Mouse (Mus musculus) gastrocnemius, adult 8-10 months (tissue): ENCODE measurements around the gene Gstp2. TPM values are rescaled to one million over a fixed set of nuclear protein-coding genes. Genes with fewer than 3 reads are reported as not detected.
"Not testable (repeated sequence)": the region's sequence is repeated elsewhere in the genome, so short reads cannot be mapped to it uniquely, and the experiment has no call there.

Experiments used
- DNase-seq, 2 experiments: peaks; one replicate each; pipeline ENCODE4 v3.0.0; 2022; ENCODE audit warnings: low spot score in 2 of 2
- total RNA-seq, 4 experiments: library from RNA; stranded (reverse); gene quantifications; 2 replicates each; pipeline ENCODE4 v1.2.4; 2022

Gene Gstp2
- total RNA-seq, 4 experiments from 2014 or later, result 240 to 258 (median 250) TPM

DNA sequence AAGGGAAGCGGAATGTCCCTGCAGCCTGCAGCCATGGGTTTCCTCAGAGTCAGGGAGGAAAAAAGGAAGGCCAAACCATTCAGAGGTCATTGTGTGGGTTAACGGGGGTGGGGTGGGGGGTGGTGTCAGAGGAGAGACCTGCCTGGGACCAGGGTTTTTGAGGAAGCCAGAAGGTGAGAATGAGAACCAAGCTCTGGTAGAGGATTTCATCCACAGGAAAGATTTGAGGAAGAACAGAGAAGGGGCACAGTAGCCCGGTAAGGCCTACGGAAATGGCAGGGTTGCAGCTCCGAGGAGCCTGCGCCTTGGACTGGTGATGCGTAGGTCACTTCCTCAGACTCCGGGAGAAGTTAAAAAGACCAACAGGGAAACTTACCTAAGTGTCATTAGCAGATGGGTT is 24.9 kb upstream of the Gstp2 start:
- DNase-seq, result no peak

DNA sequence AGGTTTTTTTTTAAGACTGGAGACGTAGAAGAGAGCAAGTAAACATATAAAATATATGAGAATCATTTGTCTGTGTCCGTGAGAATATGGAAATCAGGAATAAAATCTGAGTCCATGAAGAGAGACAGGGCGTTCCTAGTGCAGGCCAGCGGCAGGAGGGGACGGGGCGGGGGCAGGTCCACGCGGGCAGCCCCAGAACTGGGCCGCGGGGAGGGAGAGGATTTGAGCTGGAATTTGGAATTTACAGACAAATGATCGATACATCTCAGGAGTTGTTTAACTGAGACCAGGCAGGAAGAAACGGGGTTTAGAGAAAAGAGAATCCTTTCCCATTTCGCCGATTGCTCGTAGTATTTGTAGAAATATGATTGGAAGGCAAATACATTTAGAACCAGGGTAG is 24.5 kb upstream of the Gstp2 start:
- no peak for DNase-seq

DNA sequence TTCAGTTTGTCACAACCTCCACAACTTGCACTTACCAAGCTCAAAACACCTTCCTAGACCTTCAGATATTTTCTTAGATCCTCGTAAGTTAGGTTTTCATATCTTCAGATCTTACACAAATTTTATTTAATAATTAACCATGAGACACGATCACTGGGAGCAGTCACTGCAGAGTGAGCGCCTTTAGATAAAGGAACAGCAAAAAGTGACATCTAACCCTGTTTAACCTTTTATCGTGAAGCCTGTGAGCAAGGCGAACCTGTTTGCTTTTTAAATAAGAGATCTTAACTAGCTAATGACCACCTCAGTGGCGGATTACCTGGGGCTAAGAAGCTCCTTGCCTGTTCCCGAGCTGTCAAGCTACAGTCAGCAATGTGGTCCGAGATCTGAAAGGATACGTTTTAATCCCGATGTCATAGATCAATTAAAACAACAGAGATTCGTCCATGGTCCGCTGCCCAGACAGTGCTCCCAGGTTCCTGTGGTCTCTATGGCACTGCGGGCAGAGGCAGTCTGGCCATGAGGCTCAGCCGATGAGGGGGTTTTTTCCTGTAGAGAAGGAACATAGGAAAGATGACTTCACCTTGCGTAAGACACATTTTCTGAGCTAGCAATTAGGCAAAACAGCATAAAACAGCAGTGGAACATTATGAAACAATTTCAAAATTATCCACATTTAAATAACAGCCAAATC is 23.0 kb upstream of the Gstp2 start:
- no peak for DNase-seq

DNA sequence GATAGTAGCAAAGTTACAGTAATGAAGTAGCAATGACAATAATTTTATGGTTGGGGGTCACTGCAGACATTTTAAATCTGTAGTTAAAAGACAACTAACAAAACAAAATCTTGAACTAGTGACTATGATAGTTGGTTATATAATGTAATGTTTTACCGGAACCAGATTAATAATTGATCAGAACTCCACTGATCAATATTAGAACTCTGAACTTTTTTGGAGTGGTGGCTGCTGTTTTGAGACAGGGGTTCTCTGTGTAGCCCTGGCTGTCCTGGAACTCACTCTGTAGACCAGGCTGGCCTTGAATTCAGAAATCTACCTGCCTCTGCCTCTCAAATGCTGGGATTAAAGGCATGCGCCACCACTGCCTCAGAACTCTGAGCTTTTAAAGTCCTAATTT is 22.4 kb upstream of the Gstp2 start:
- DNase-seq, result not testable (repeated sequence)

DNA sequence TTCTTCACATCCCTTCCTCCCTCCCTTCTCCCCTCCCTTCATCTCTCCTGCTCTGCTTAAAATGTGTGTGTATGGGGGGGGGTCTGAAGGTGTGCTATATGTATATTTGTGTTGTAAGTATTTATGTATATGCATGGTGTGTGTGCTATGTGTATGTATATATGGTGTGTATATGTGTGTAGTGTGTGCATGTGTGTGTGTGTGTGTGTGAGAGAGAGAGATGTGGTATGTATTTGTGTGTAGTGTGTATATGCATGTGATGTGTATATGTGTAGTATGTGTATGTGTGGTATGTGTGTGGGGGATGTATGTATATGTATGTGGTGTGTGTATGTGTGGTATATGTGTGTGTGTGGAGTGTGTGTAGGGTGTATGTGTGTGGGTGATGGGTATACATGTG is 21.1 kb upstream of the Gstp2 start:
- no peak for DNase-seq

DNA sequence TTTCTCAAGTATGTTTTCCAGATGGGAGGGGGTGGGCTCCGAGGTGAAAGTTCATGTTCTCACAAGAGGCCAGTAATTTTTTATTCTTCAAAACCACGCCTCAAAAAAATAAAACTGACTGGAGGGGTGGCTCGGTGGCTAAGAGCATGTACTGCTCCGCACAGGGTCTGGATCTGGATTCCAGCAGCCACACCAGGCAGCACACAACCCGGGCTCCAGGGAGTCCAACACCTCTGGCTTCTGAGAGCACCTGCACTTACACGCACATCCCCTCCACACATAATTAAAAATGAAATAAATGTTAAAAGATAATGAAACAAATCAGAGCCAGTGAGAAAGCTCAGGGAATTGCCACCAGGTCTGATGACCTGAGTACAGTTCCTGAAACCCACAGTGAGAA is 20.5 kb upstream of the Gstp2 start:
- no peak for DNase-seq

DNA sequence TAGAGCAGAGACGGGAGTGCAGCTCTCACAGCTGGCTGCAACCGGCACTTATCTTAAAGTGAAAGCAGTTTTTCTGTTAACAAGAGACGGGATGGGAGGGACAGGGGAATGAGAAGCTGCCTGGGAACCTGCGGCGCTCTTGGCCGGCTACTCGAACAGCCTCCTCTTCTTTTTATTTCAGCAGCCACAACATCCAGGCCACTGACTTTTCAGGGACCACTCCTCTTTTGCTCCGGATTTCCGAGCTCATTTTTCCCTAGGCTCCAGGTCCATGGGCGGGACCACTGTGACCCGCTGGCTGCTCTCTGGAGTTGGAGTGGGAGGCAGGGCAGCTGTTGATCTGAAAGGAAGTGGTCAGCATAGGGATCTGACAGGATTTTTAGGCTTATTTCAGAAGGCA is 18.7 kb upstream of the Gstp2 start:
- DNase-seq, result not testable (repeated sequence)

DNA sequence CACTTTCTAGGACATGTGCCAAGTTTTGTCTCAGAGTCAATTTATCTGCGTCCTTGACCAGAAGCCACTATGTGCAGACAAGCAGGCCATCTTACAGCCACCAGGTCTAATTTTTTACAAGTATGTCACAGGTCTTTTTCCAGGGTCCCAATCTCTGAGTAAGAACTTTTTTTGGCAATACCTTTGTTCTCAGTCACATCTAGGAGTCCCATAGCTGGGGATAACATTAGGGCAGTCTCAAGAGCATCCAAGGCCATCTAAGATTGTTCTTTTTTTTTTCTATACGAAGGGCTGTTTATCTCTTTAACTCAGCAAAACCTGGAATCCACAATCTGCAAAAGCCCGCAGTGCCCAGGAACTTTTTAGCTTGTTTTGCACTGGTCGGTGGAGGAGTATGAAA is 17.5 kb upstream of the Gstp2 start:
- DNase-seq, result not testable (repeated sequence)

DNA sequence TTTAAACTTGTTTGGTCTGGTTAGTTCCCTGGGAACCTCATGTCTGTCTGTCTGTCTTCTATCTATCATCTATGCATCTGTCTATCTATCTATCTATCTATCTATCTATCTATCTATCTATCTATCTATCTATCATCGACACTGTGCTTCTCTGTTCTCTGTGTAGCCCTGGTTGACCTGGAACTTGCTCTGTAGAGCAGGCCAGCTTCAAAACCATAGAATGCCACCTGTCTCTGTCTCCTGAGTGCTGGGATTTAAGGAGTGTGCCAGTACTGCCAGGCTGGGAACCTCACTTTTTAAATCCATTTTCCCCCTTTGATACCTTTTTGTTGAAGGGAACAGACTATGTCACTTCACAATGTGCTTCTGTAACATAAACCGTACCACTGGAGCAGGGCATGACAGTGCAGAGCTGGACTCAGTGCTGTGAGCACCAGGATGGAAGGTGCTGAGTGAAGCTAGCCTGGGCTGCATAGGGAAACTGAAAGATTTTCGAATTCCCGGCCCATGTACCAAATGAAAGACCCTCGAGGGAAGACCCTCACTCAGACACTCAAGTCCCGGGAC is 15.2 kb upstream of the Gstp2 start:
- DNase-seq, result no peak

DNA sequence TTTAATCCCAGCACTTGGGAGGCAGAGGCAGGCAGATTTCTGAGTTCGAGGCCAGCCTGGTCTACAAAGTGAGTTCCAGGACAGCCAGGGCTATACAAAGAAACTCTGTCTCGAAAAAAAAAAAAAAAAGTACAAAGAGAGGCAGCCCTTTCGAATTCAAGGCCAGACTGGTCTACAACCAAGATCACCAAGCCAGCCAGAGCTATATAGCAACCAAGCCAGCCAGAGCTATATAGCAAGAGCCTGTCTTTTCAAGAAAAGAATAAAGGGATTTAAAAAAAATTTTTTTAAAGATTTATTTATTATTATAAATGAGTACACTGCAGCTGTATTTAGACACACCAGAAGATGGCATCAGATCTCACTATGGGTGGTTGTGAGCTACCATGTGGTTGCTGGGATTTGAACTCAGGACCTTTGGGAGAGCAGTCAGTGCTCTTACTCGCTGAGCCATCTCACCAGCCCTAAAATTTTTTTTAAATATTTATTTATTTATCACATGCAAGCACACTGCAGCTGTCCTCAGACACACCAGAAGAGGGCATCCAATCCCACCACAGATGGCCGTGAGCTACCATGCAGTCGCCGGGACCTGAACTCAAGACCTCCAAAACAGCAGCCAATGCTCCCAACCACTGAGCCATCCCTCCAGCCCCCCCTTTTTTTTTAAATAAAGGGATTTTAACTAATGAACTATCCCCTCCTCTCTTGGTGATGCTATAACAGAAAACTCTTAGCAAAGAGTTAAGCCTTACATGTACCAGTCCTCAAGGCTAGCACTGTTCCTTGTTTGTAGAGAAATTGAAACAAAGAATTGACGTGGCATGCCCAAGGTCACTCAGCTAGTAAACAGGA is 14.4 kb upstream of the Gstp2 start:
- not testable (repeated sequence) for DNase-seq

DNA sequence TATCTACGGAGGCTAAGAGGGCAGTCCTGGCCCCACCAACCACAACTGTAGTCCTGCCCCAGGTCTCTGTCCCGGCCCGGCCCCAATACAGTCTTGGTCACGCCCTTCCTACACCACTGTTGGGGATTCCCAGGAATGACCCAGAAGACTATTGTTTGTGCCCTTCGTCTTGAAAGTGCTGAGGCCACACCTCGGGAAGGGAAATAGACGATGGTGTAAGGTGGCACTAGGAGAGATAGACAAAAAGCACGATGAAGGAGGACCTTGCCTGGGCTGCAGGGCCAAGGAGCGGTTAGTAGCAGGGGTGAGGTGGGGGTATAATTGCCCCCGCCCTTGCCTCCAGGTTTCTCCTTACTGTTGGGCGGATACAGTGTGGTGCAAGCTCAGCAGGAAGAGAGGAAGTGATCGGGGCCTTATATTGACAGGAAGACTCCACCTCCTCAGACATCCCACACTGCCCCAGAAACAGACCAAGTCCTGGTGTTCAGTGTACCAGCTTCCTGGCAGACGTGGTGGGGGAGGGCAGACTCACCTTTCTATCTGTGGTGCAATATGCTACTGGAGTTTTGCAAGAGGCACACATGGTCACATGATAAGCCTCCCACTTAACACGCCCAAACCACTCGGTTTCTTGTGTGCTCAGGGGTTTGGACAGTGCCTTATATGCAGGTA is 13.4 kb upstream of the Gstp2 start, which contains the start of gene Gstp3:
Gene Gstp3 (minus strand): TSS at position 501 of the 672 bp plus-strand sequence.
- no peak for DNase-seq

DNA sequence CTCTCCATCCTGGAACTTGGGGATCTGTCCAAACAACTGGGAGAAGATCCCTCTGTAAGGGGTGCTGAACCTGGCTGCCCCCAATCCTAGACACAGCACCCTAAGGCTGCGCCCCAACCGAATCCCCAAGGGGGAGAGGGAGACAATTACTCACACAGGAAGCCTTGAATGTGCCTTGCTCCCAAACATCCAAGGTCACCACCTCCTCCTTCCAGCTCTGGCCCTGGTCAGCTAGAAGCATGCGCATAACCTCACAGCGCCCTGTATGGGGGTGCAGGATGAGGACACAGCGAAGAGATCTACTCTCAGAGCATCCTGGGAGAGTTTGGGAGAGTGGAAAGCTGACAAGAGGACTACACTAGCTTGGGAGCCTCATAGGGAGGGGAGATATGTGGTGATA is 12.8 kb upstream of the Gstp2 start:
- DNase-seq, result no peak

DNA sequence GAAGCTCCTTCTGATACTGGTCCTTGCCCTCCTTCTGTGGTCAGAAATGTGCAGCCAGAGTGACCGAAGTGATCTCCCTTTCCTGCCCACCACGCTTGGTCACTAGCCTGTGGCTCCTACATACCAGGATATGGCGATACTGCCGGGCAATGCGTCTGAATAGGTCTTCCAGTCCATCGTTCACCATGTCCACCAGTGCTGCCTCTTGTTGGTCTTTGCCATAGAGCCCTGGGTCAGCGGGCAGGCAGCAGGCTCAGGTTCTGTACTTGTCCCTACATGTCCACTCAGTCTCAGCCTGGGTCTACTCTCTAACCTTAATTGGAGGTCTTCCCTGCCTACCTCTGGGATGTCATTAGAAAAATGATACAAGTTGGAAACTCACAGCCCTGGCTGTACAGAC is 12.1 kb upstream of the Gstp2 start:
- no peak for DNase-seq

DNA sequence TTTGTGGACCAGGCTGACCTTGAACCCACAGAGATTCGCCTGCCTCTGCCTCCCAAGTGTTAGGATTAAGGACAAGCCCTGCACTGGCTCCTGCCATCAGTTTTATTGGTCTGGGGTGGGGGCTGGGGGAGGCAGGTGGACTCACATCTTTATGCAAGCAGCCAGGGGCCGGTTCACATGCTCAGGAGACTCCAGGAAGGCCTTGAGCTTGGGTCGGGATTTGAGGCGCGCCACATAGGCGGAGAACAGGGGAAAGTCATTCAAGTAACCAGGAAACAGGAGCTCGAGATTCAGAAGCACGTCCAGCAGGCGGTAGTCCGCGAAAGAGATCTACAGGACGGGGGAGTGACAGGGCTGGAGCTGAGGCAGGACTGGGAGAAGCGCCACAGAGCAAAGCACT is 11.6 kb upstream of the Gstp2 start:
- no peak for DNase-seq

DNA sequence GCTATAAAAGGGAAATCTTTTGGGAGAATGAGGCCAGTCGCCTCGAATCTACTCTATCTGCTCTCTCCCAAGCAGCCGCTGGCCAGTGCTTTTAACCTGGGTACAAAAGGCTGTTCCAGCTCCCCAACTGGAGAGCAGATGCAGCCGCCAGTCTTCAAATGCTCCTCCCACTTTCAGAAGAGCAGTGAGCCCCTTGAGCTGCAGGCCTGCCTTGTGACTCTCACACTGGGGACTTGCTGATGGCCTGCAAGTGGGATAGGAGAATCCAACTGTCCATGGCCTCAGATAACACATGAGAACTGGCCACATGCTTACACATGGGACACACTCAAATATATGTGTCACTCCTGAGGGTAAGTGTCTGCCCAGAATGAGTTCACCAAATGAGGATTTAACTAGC is 10.9 kb upstream of the Gstp2 start:
- no peak for DNase-seq

DNA sequence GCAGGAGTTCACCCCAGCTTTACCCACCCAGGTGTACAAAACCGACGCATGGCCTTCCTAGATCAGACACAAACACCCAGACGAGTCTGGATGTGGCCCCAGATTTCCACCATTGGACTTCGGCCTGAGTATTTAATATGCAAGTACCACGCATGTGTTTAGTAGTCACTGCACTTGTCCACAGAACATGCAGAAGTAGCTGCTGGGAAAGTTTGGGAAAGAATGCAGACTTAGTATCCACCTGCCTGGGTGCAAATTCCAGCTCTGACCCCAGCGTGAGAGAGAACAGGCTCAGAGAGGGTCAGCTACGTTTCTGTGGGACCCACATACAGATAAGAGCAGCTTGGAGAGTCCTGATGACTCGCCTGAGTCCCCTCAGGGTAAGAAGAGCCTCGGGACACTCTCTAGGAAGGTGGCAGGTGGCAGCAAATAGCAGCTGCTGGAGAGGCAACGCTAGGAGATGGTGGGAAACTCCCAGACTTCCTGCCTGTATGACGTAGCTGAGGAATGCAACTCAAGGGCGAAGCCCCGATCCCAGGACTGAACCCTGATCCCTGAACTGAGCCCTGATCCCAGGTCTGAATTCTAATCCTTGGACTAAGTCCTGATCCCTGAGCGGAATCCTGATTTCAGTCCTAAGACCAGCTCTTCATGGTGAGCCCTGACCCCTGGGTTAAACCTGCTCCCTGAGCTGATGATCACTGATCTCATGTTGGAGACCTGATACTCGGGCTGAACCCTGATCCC is 10.3 kb upstream of the Gstp2 start:
- DNase-seq, result no peak

DNA sequence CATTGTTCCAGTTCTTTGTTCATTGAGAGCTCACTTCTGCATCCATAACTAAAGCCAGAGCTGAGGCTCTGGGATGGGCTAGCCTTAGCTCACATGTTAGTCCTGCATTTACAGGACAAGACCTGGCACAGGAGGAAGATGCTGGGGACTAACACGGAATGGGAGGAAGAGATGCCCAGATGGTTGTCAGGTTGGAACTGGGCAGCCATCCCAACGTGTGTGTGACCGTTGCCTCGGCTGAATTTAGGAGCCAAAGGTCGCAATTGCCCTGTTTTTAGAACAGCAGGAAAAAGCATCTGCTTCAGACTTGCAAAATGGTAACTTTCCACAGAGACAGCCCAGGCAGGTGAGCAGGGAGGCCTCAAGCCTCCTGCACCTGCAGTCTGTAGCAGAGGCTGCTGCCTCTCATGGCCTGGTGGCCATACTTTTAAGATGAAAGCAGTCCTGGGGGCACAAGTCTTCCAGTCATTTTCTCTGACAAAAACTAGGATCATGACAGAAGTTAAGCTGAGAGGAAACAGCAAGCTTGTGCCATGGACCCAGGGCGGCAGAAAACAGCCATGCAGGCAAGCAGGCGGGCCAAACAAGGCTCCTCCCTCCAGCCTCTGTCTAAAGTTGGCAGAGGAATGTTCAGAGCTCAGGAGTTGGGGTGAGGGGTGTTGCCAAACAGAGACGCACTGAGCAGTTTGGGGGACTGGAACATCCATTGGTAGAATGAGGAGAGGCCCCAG is 9.6 kb upstream of the Gstp2 start:
- DNase-seq, result no peak

DNA sequence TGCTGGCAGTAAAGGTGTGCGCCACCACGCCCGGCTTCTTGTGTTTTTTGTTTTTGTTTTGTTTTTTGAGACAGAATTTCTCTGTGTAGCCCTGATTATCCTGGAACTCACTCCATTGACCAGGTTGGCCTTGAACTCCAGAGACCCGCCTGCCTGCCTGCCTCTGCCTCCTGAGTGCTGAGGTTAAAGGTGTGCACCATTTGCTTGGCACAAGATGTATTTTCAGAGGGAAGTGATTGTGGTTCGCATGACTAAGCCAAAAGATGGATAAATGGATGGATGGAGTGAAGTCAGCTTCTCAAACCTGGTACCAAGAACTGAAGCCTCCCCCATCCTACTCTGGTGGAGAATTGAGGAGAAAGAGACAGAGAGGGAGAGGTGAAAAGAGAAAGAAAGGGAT is 8.8 kb upstream of the Gstp2 start:
- DNase-seq, result no peak

DNA sequence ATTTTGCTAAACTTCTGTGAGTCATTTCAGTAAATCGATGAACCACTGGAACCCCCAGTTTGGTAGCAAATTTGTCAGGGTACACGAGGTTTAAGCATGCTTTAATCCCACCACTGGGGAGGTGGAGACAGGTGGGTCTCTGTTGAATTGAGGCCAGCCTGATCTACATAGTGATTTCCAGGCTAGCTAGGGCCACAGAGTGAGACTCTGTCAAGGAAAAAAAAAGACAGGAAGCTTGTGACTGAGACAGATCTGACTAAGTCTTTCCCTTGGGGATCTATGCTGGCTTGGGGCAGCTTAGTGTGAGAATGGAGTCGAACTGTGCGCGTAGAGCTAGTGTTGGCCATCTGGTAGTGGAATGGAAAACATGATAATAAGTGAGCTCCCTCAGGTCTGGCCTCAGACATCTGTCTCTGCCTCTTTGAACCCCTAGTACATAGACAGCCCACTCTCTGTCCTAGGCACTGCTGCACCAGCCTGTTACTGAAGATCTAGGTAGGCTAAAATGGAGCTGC is 6.8 kb upstream of the Gstp2 start:
- DNase-seq, result no peak
